Mouse (Mus musculus) hindbrain, embryonic 14.5 days (tissue): ENCODE results near the gene Abhd14b. TPM values are rescaled to one million over a fixed set of nuclear protein-coding genes. Genes with fewer than 3 reads are reported as not detected.

Source experiments
- ATAC-seq: fragments of 200-750 bp; cut with Nextera tagmentation; 2 replicates; pipeline ENCODE4 v1.8.0; 2017; ENCODE audit warnings: moderate number of reproducible peaks, mild to moderate bottlenecking, moderate TSS enrichment, moderate library complexity; ENCODE audit not compliant: low FRiP score
- DNase-seq: peaks from one replicate; pipeline ENCODE4 v3.0.0-alpha.2; 2015; ENCODE audit warnings: low spot score
- H3K27ac ChIP-seq: fragments of 300-500 bp; sonication (generic); 2 replicates; pipeline ENCODE4 v1.5.1; 2014; ENCODE audit warnings: mild to moderate bottlenecking, moderate library complexity
- H3K27me3 ChIP-seq: fragments of 300-500 bp; sonication (generic); 2 replicates; pipeline ENCODE4 v1.6.1; 2014; ENCODE audit warnings: mild to moderate bottlenecking, low read length, mixed read lengths; ENCODE audit not compliant: control insufficient read depth, insufficient read depth
- H3K36me3 ChIP-seq: fragments of 300-500 bp; sonication (generic); replicated peaks from 2 replicates; pipeline ENCODE4 v1.6.1; 2014; ENCODE audit not compliant: control insufficient read depth, insufficient read depth
- H3K4me1 ChIP-seq: fragments of 300-500 bp; sonication (generic); replicated peaks from 2 replicates; pipeline ENCODE4 v1.6.1; 2014; ENCODE audit warnings: antibody characterized with exemption, low read length, mixed read lengths; ENCODE audit not compliant: control insufficient read depth, insufficient read depth
- H3K4me2 ChIP-seq: fragments of 300-500 bp; sonication (generic); replicated peaks from 2 replicates; pipeline ENCODE4 v1.6.1; 2014; ENCODE audit warnings: mild to moderate bottlenecking, moderate library complexity
- H3K4me3 ChIP-seq: fragments of 300-500 bp; sonication (generic); replicated peaks from 2 replicates; pipeline ENCODE4 v1.5.1; 2014; ENCODE audit warnings: mild to moderate bottlenecking, low read length
- H3K9ac ChIP-seq: fragments of 300-500 bp; sonication (generic); 2 replicates; pipeline ENCODE4 v1.6.1; 2014
- H3K9me3 ChIP-seq: fragments of 300-500 bp; sonication (generic); 2 replicates; pipeline ENCODE4 v1.6.1; 2016; ENCODE audit warnings: low read length; ENCODE audit not compliant: control insufficient read depth
- WGBS: fragments of 180-500 bp; shearing (Covaris S2); extraction: QIAGEN DNeasy Blood & Tissue Kit; methylation state at CpG from one replicate; pipeline ENCODE4 v1.1.7; 2014; 5-methylcytosine and 5-hydroxymethylcytosine counted together
- polyA plus RNA-seq: library from polyadenylated mRNA; unstranded; fragments of >200 nt; fragmentation: Nextera tagmentation; extraction: Ambion mirVana; gene quantifications from 2 replicates; pipeline ENCODE4 v1.2.1, GENCODE M21; 2014

Gene Abhd14b
- polyA plus RNA-seq, 1 experiment from 2014 or later, result 8.2 TPM

GRCm38 (mm10) chr9:106447951-106448350 lies 692 bp downstream of the Abhd14b start:
- H3K27ac ChIP-seq, result peak overlapping the region; percentile 62; the same call in 1 of the 2 replicates
- DNase-seq (no peak), ATAC-seq (no peak)
- no peaks in the 10 kb centered on the region for H3K9me3 ChIP-seq
- H3K9ac ChIP-seq, result peak overlapping the region; percentile 67
- H3K27me3 ChIP-seq, result no peaks in the 10 kb centered on the region
- H3K4me2 ChIP-seq, result peak overlapping the region; percentile 66
- peaks cover 27% of the 10 kb centered on the region for H3K4me1 ChIP-seq
- H3K36me3 ChIP-seq, result no peaks in the 10 kb centered on the region
- H3K4me3 ChIP-seq, result peak overlapping the region; percentile 44
- WGBS, result 41% methylated on average over 9 of the region's 9 CpGs

- 2% methylated on average over 23 of the region's 23 CpGs for WGBS
- Histone ChIP-seq H3K27me3 (no peaks in the 10 kb centered on the region), H3K4me1 (peaks cover 28% of the 10 kb centered on the region), H3K9me3 (no peaks in the 10 kb centered on the region), H3K27ac (0 out of 2 replicates have a peak overlapping the region, but pooled peaks have one; percentile 36), H3K36me3 (no peaks in the 10 kb centered on the region), H3K4me3 (peak overlapping the region; percentile 34), H3K9ac (peak overlapping the region; percentile 62), H3K4me2 (peak overlapping the region; percentile 66)
- ATAC-seq (peak; percentile 55), DNase-seq (peak; percentile 68)
Observed at GRCm38 (mm10) chr9:106448498-106449031, 1.3 kb downstream of the Abhd14b start.

- Histone ChIP-seq H3K36me3 (no peaks in the 10 kb centered on the region), H3K27me3 (no peaks in the 10 kb centered on the region), H3K4me1 (peaks cover 28% of the 10 kb centered on the region), H3K9ac (no peak overlapping the region), H3K27ac (no peak overlapping the region), H3K4me2 (no peak overlapping the region), H3K4me3 (no peak overlapping the region), H3K9me3 (no peaks in the 10 kb centered on the region)
- WGBS, result 89% methylated on average over 8 of the region's 8 CpGs
- DNase-seq (no peak), ATAC-seq (no peak)
Observed at GRCm38 (mm10) chr9:106449947-106450346, 2.7 kb downstream of the Abhd14b start.

GRCm38 (mm10) chr9:106450661-106451060 lies 3.4 kb downstream of the Abhd14b start:
- DNase-seq (no peak), ATAC-seq (no peak)
- no peak overlapping the region for H3K4me3 ChIP-seq
- no peak overlapping the region for H3K4me2 ChIP-seq
- H3K36me3 ChIP-seq, result no peaks in the 10 kb centered on the region
- no peaks in the 10 kb centered on the region for H3K27me3 ChIP-seq
- no peak overlapping the region for H3K9ac ChIP-seq
- H3K27ac ChIP-seq, result no peak overlapping the region
- H3K4me1 ChIP-seq, result peaks cover 34% of the 10 kb centered on the region
- 31% methylated on average over 9 of the region's 9 CpGs for WGBS
- H3K9me3 ChIP-seq, result no peaks in the 10 kb centered on the region

GRCm38 (mm10) chr9:106451298-106451697 lies 4.0 kb downstream of the Abhd14b start:
- Histone ChIP-seq H3K9me3 (no peaks in the 10 kb centered on the region), H3K9ac (no peak overlapping the region), H3K4me2 (no peak overlapping the region), H3K36me3 (no peaks in the 10 kb centered on the region), H3K27ac (no peak overlapping the region), H3K27me3 (no peaks in the 10 kb centered on the region), H3K4me1 (peaks cover 40% of the 10 kb centered on the region), H3K4me3 (no peak overlapping the region)
- no peak for ATAC-seq
- DNase-seq, result no peak
- 75% methylated on average over 11 of the region's 11 CpGs for WGBS

- H3K27ac ChIP-seq, result no peak overlapping the region
- no peak overlapping the region for H3K9ac ChIP-seq
- H3K4me2 ChIP-seq, result no peak overlapping the region; the same call in 1 of the 2 replicates
- DNase-seq (no peak), ATAC-seq (no peak)
- H3K4me1 ChIP-seq, result peaks cover 41% of the 10 kb centered on the region
- no peaks in the 10 kb centered on the region for H3K9me3 ChIP-seq
- WGBS, result 65% methylated on average over 2 of the region's 2 CpGs
- H3K27me3 ChIP-seq, result no peaks in the 10 kb centered on the region
- no peaks in the 10 kb centered on the region for H3K36me3 ChIP-seq
- no peak overlapping the region for H3K4me3 ChIP-seq
Observed at GRCm38 (mm10) chr9:106451899-106452298, 4.6 kb downstream of the Abhd14b start.

GRCm38 (mm10) chr9:106452351-106452750 lies 5.1 kb downstream of the Abhd14b start:
- ATAC-seq (no peak), DNase-seq (no peak)
- Histone ChIP-seq H3K9me3 (no peaks in the 10 kb centered on the region), H3K27ac (peak overlapping the region; percentile 81; the same call in 1 of the 2 replicates), H3K4me2 (peak overlapping the region; percentile 96), H3K4me1 (peaks cover 44% of the 10 kb centered on the region), H3K4me3 (no peak overlapping the region), H3K9ac (peak overlapping the region; percentile 91; the same call in 1 of the 2 replicates), H3K36me3 (no peaks in the 10 kb centered on the region), H3K27me3 (no peaks in the 10 kb centered on the region)
- WGBS, result 21% methylated on average over 6 of the region's 6 CpGs

GRCm38 (mm10) chr9:106452821-106453220 lies 5.6 kb downstream of the Abhd14b start:
- H3K27me3 ChIP-seq, result no peaks in the 10 kb centered on the region
- peak overlapping the region; percentile 81 for H3K27ac ChIP-seq
- WGBS, result under 1% methylated on average over 7 of the region's 7 CpGs
- peak overlapping the region; percentile 60 for H3K4me3 ChIP-seq
- H3K9me3 ChIP-seq, result no peaks in the 10 kb centered on the region
- ATAC-seq (0 out of 2 replicates have a peak, but pooled peaks have one; percentile 0), DNase-seq (no peak)
- H3K36me3 ChIP-seq, result no peaks in the 10 kb centered on the region
- H3K9ac ChIP-seq, result peak overlapping the region; percentile 91
- H3K4me1 ChIP-seq, result peaks cover 45% of the 10 kb centered on the region
- peak overlapping the region; percentile 96 for H3K4me2 ChIP-seq

GRCm38 (mm10) chr9:106453271-106454070 lies 6.2 kb downstream of the Abhd14b start, which contains the start of gene Pcbp4:
TSS of gene Pcbp4 (plus strand) at chr9:106453291.
- ATAC-seq (peak; percentile 65), DNase-seq (peak; percentile 57)
- peaks cover 44% of the 10 kb centered on the region for H3K4me1 ChIP-seq
- no peaks in the 10 kb centered on the region for H3K27me3 ChIP-seq
- H3K4me3 ChIP-seq, result peak within 1 kb of the TSS; percentile 60
- H3K4me2 ChIP-seq, result peak within 1 kb of the TSS; percentile 96
- H3K27ac ChIP-seq, result peak within 1 kb of the TSS; percentile 81
- no peaks in the 10 kb centered on the region for H3K36me3 ChIP-seq
- WGBS, result 0% methylated on average over 36 of the region's 74 CpGs
- no peaks in the 10 kb centered on the region for H3K9me3 ChIP-seq
- H3K9ac ChIP-seq, result peak within 1 kb of the TSS; percentile 91
